Mouse (Mus musculus) T-helper 1 cell (primary cell): Measurements from ENCODE around the gene Hp1bp3.

Experiments
- in situ Hi-C: fragments of 300-600 bp; cut with MboI, MseI; formaldehyde crosslinking; loops from one replicate; pipeline ENCODE4 v1.15.1; 2025; ENCODE audit warnings: high pct_unique_total_duplicates

Hp1bp3 gene

GRCm38 (mm10) chr4:138221406-138221805 lies 5.3 kb downstream of the Hp1bp3 start:
- in situ Hi-C loops, result loop anchor here (25.0 kb wide), 1 partner anchor 1216 kb away; no protein-coding TSS in a partner anchor

GRCm38 (mm10) chr4:138222396-138222795 lies 6.3 kb downstream of the Hp1bp3 start:
- in situ Hi-C loops, result loop anchor here (25.0 kb wide), 1 partner anchor 1215 kb away; no protein-coding TSS in a partner anchor

GRCm38 (mm10) chr4:138223623-138224022 lies 7.5 kb downstream of the Hp1bp3 start:
- in situ Hi-C loops, result loop anchor here (25.0 kb wide), 1 partner anchor 1214 kb away; no protein-coding TSS in a partner anchor

GRCm38 (mm10) chr4:138246756-138247665 lies 30.9 kb downstream of the Hp1bp3 start:
- in situ Hi-C loops, result no loop called here

- in situ Hi-C loops, result loop anchor here (10.0 kb wide), 1 partner anchor 376 kb away; no protein-coding TSS in a partner anchor
These were observed 34.2 kb downstream of the Hp1bp3 start, which contains the start of the genes Sh2d5 and Kif17 for GRCm38 (mm10) chr4:138250088-138250960. Gene Sh2d5 (plus strand): TSS chr4:138250403. Gene Kif17 (plus strand): TSS chr4:138250435.

- in situ Hi-C loops, result loop anchor here (10.0 kb wide), 1 partner anchor 377 kb away; no protein-coding TSS in a partner anchor
These were observed 35.7 kb downstream of the Hp1bp3 start for GRCm38 (mm10) chr4:138251819-138252218.

- in situ Hi-C loops, result loop anchor here (10.0 kb wide), 1 partner anchor 377 kb away; no protein-coding TSS in a partner anchor
These were observed 36.1 kb downstream of the Hp1bp3 start for GRCm38 (mm10) chr4:138252231-138252630.

- in situ Hi-C loops, result loop anchor here (10.0 kb wide), 1 partner anchor 382 kb away; no protein-coding TSS in a partner anchor
These were observed 41.1 kb downstream of the Hp1bp3 start for GRCm38 (mm10) chr4:138257116-138257687.

GRCm38 (mm10) chr4:138258663-138259062 lies 42.6 kb downstream of the Hp1bp3 start:
- in situ Hi-C loops, result loop anchor here (10.0 kb wide), 1 partner anchor 384 kb away; no protein-coding TSS in a partner anchor

- in situ Hi-C loops, result loop anchor here (10.0 kb wide), 1 partner anchor 385 kb away; no protein-coding TSS in a partner anchor
These were observed 43.4 kb downstream of the Hp1bp3 start for GRCm38 (mm10) chr4:138259482-138259881.

GRCm38 (mm10) chr4:138261843-138262681 lies 46.0 kb downstream of the Hp1bp3 start:
- in situ Hi-C loops, result no loop called here

GRCm38 (mm10) chr4:138267869-138268268 lies 51.8 kb downstream of the Hp1bp3 start:
- in situ Hi-C loops, result no loop called here

- in situ Hi-C loops, result loop anchor here (10.0 kb wide), 1 partner anchor 298 kb away; no protein-coding TSS in a partner anchor
These were observed 56.2 kb downstream of the Hp1bp3 start for GRCm38 (mm10) chr4:138272011-138272997.

GRCm38 (mm10) chr4:138278346-138278745 lies 62.2 kb downstream of the Hp1bp3 start:
- in situ Hi-C loops, result loop anchor here (10.0 kb wide), 1 partner anchor 304 kb away; no protein-coding TSS in a partner anchor

GRCm38 (mm10) chr4:138282834-138283233 lies 66.7 kb downstream of the Hp1bp3 start:
- in situ Hi-C loops, result no loop called here

GRCm38 (mm10) chr4:138286411-138286810 lies 70.3 kb downstream of the Hp1bp3 start:
- in situ Hi-C loops, result no loop called here

GRCm38 (mm10) chr4:138288691-138289090 lies 72.6 kb downstream of the Hp1bp3 start:
- in situ Hi-C loops, result no loop called here

GRCm38 (mm10) chr4:138292028-138292427 lies 75.9 kb downstream of the Hp1bp3 start:
- in situ Hi-C loops, result no loop called here
